Mouse (Mus musculus): ENCODE data around the gene Celf1.

GRCm38 (mm10) chr2:91025081-91025516 lies 84.9 kb downstream of the Celf1 start:
- TF ChIP-seq CTCF (IDR thresholded peaks at IDR 0.05; ENCODE audit: low read depth, low read length) (no peak), POLR2A (IDR thresholded peaks at IDR 0.05; ENCODE audit: borderline replicate concordance, low read depth, low read length) (no peak)

Measured in bone marrow macrophage, adult 2 months (primary cell).